Mouse (Mus musculus): ENCODE data around the gene Ankrd36. TPM values are rescaled to one million over a fixed set of nuclear protein-coding genes. Genes with fewer than 3 reads are reported as not detected.
"Not testable (repeated sequence)": the region's sequence is repeated elsewhere in the genome, so short reads cannot be mapped to it uniquely, and the experiment has no call there.

Ankrd36 gene
- polyA plus RNA-seq, 1 experiment from 2014 or later, result not detected

- 62% methylated on average over 6 of the region's 6 CpGs for WGBS
- H3K36me3 ChIP-seq (ENCODE audit: insufficient read depth, low read length), result no peaks in the 10 kb centered on the region
- H3K4me3 ChIP-seq (replicated peaks; ENCODE audit: low read depth, low read length), result no peak overlapping the region
- H3K4me1 ChIP-seq (replicated peaks; ENCODE audit: insufficient read depth, low read length), result no peaks in the 10 kb centered on the region
- no peaks in the 10 kb centered on the region for H3K27me3 ChIP-seq (ENCODE audit: insufficient read depth, low read length)
- DNase-seq (ENCODE audit: low spot score) (no peak), ATAC-seq (replicated peaks; ENCODE audit: low FRiP score, low read depth) (no peak)
- H3K27ac ChIP-seq, result no peak overlapping the region
- no peak overlapping the region for H3K4me2 ChIP-seq (ENCODE audit: low read length)
- TF ChIP-seq CTCF (IDR thresholded peaks at IDR 0.05; ENCODE audit: low read depth), result no peak
- H3K9ac ChIP-seq (ENCODE audit: low read depth, low read length), result no peak overlapping the region
- no peaks in the 10 kb centered on the region for H3K9me3 ChIP-seq (replicated peaks; ENCODE audit: low read length)
These were observed 22.9 kb downstream of the Ankrd36 start for GRCm38 (mm10) chr11:5592336-5592735.

- Histone ChIP-seq H3K4me2 (ENCODE audit: low read length) (no peak overlapping the region), H3K27ac (no peak overlapping the region), H3K36me3 (ENCODE audit: insufficient read depth, low read length) (no peaks in the 10 kb centered on the region), H3K27me3 (ENCODE audit: insufficient read depth, low read length) (no peaks in the 10 kb centered on the region), H3K4me3 (replicated peaks; ENCODE audit: low read depth, low read length) (no peak overlapping the region), H3K4me1 (replicated peaks; ENCODE audit: insufficient read depth, low read length) (no peaks in the 10 kb centered on the region), H3K9ac (ENCODE audit: low read depth, low read length) (no peak overlapping the region), H3K9me3 (replicated peaks; ENCODE audit: low read length) (no peaks in the 10 kb centered on the region)
- ATAC-seq (replicated peaks; ENCODE audit: low FRiP score, low read depth), result no peak
- 76% methylated on average over 4 of the region's 4 CpGs for WGBS
- TF ChIP-seq CTCF (IDR thresholded peaks at IDR 0.05; ENCODE audit: low read depth), result no peak
- DNase-seq (ENCODE audit: low spot score), result no peak
These were observed 25.9 kb downstream of the Ankrd36 start for GRCm38 (mm10) chr11:5595381-5595791.

- WGBS, result 94% methylated on average over 5 of the region's 5 CpGs
- Histone ChIP-seq H3K9me3 (replicated peaks; ENCODE audit: low read length) (no peaks in the 10 kb centered on the region), H3K27ac (no peak overlapping the region), H3K4me3 (replicated peaks; ENCODE audit: low read depth, low read length) (no peak overlapping the region), H3K4me1 (replicated peaks; ENCODE audit: insufficient read depth, low read length) (no peaks in the 10 kb centered on the region), H3K27me3 (ENCODE audit: insufficient read depth, low read length) (no peaks in the 10 kb centered on the region), H3K9ac (ENCODE audit: low read depth, low read length) (no peak overlapping the region), H3K36me3 (ENCODE audit: insufficient read depth, low read length) (no peaks in the 10 kb centered on the region), H3K4me2 (ENCODE audit: low read length) (no peak overlapping the region)
- ATAC-seq (replicated peaks; ENCODE audit: low FRiP score, low read depth) (no peak), DNase-seq (ENCODE audit: low spot score) (no peak)
- no peak for TF ChIP-seq CTCF (IDR thresholded peaks at IDR 0.05; ENCODE audit: low read depth)
These were observed 26.3 kb downstream of the Ankrd36 start for GRCm38 (mm10) chr11:5595792-5596191.

- H3K27ac ChIP-seq, result no peak overlapping the region
- no peak overlapping the region for H3K9ac ChIP-seq (ENCODE audit: low read depth, low read length)
- H3K36me3 ChIP-seq (ENCODE audit: insufficient read depth, low read length), result no peaks in the 10 kb centered on the region
- H3K4me2 ChIP-seq (ENCODE audit: low read length), result no peak overlapping the region
- H3K9me3 ChIP-seq (replicated peaks; ENCODE audit: low read length), result no peaks in the 10 kb centered on the region
- TF ChIP-seq CTCF (IDR thresholded peaks at IDR 0.05; ENCODE audit: low read depth), result no peak
- 62% methylated on average over 6 of the region's 6 CpGs for WGBS
- no peaks in the 10 kb centered on the region for H3K27me3 ChIP-seq (ENCODE audit: insufficient read depth, low read length)
- DNase-seq (ENCODE audit: low spot score), result peak; percentile 77
- H3K4me1 ChIP-seq (replicated peaks; ENCODE audit: insufficient read depth, low read length), result no peaks in the 10 kb centered on the region
- H3K4me3 ChIP-seq (replicated peaks; ENCODE audit: low read depth, low read length), result no peak overlapping the region
- no peak for ATAC-seq (replicated peaks; ENCODE audit: low FRiP score, low read depth)
These were observed 27.3 kb downstream of the Ankrd36 start for GRCm38 (mm10) chr11:5596756-5597155.

- Histone ChIP-seq H3K4me1 (replicated peaks; ENCODE audit: insufficient read depth, low read length) (no peaks in the 10 kb centered on the region), H3K9me3 (replicated peaks; ENCODE audit: low read length) (no peaks in the 10 kb centered on the region), H3K36me3 (ENCODE audit: insufficient read depth, low read length) (no peaks in the 10 kb centered on the region), H3K4me2 (ENCODE audit: low read length) (no peak overlapping the region), H3K9ac (ENCODE audit: low read depth, low read length) (no peak overlapping the region), H3K4me3 (replicated peaks; ENCODE audit: low read depth, low read length) (no peak overlapping the region), H3K27ac (no peak overlapping the region), H3K27me3 (ENCODE audit: insufficient read depth, low read length) (no peaks in the 10 kb centered on the region)
- TF ChIP-seq CTCF (IDR thresholded peaks at IDR 0.05; ENCODE audit: low read depth), result no peak
- no peak for ATAC-seq (replicated peaks; ENCODE audit: low FRiP score, low read depth)
- 80% methylated on average over 3 of the region's 3 CpGs for WGBS
- DNase-seq (ENCODE audit: low spot score), result no peak
These were observed 35.9 kb downstream of the Ankrd36 start for GRCm38 (mm10) chr11:5605421-5605820.

GRCm38 (mm10) chr11:5611918-5612317, 42.4 kb downstream of the Ankrd36 start:
- whole genome bisulfite sequencing, result 60% methylated on average over 1 of the region's 1 CpGs
- H3K27ac ChIP-seq; H3K4me2 ChIP-seq (ENCODE audit: low read length); H3K4me1 ChIP-seq (replicated peaks; ENCODE audit: insufficient read depth, low read length); H3K9ac ChIP-seq (ENCODE audit: low read depth, low read length); ATAC-seq (replicated peaks; ENCODE audit: low FRiP score, low read depth); DNase-seq (ENCODE audit: low spot score); H3K36me3 ChIP-seq (ENCODE audit: insufficient read depth, low read length); H3K4me3 ChIP-seq (replicated peaks; ENCODE audit: low read depth, low read length); H3K27me3 ChIP-seq (ENCODE audit: insufficient read depth, low read length); H3K9me3 ChIP-seq (replicated peaks; ENCODE audit: low read length): not testable (repeated sequence)

GRCm38 (mm10) chr11:5614453-5614852, 45.0 kb downstream of the Ankrd36 start:
- WGBS, result 83% methylated on average over 3 of the region's 3 CpGs
- Histone ChIP-seq H3K27ac (no peak overlapping the region), H3K36me3 (ENCODE audit: insufficient read depth, low read length) (no peaks in the 10 kb centered on the region), H3K4me1 (replicated peaks; ENCODE audit: insufficient read depth, low read length) (no peaks in the 10 kb centered on the region), H3K9me3 (replicated peaks; ENCODE audit: low read length) (no peaks in the 10 kb centered on the region), H3K4me3 (replicated peaks; ENCODE audit: low read depth, low read length) (no peak overlapping the region), H3K27me3 (ENCODE audit: insufficient read depth, low read length) (no peaks in the 10 kb centered on the region), H3K9ac (ENCODE audit: low read depth, low read length) (no peak overlapping the region), H3K4me2 (ENCODE audit: low read length) (no peak overlapping the region)
- no peak for TF ChIP-seq CTCF (IDR thresholded peaks at IDR 0.05; ENCODE audit: low read depth)
- DNase-seq (ENCODE audit: low spot score), result no peak
- ATAC-seq (replicated peaks; ENCODE audit: low FRiP score, low read depth), result no peak

Measured in kidney, postnatal 0 days (tissue).